Mouse (Mus musculus): ENCODE measurements at regions not wholly inside any gene's neighbourhood (a gene's known extent, or its start where the extent isn't known, plus 50 kb on each side); places are given as distances from the start of the nearest gene placed in this dataset.

DNA sequence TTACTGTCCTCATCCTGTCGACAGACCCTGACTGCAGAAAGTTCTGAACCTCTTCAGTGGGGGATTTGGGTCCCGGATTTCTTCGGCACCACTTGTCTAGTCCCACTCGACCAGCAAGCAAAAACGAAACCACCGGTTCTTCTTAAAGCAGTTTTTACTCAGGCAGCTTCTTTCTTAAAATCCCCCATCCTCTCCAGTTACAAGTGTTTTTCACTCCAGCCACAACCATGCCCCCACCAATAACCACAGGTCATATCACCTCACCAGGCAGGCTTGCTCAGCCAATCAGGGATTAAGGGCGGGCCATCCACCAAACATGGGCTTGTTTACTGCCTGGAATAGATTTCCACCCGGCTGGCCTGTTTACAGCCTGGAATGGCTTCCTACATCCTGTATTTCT lies 874.7 kb upstream of the Tmeff2 start:
- peak; percentile 51 for DNase-seq (ENCODE audit: low read depth)

DNA sequence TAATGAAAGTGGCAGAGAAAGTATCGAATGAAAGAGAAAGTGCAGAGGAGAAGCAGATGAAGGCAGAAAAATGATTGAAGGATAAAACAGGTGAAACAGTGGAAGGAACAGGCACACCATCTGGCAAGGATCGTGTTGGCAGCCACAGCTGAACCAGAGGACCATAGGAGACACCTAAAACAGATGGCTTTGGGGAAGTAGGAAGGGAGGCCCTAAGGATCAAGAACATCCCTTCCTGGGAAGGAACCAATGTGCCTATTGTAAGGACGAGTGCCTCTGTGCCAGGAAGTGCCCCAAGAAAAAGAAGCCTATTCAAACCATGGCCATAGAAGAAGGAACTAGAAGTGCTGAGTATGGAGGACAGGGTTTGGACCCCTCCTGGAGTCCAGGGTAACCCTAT lies 865.2 kb upstream of the Tmeff2 start:
- DNase-seq (ENCODE audit: low read depth) = no peak

DNA sequence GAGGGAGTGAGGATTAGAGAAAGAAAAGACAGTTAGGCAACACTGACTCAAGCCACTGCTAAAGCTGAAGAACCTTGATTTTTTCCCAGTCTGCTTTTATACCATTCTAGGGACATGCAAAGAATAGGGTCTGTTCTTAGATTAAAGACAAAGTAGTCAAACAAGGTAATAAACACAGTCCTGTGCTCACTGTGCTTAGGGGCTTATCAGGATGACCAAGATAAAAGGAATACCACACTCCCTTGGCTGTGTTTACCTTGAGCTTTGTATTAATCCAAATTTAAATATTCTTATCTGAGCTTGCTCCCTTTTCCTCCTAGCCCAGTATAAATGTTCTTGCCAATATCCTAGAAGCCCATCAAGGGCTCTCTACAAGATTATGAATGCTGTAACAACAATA lies 854.6 kb upstream of the Tmeff2 start:
- DNase-seq (ENCODE audit: low read depth) = no peak

- DNase-seq (ENCODE audit: low read depth) = no peak
These were observed 810.7 kb upstream of the Tmeff2 start for GRCm38 (mm10) chr1:50089731-50090130.
